Mouse (Mus musculus) midbrain, postnatal 0 days (tissue): ENCODE results near the gene Sap30l. TPM values are rescaled to one million over a fixed set of nuclear protein-coding genes. Genes with fewer than 3 reads are reported as not detected.

Experiments
- ATAC-seq: fragments of 200-750 bp; cut with Nextera tagmentation; 2 replicates; pipeline ENCODE4 v1.8.0; 2017; ENCODE audit warnings: moderate number of reproducible peaks, mild to moderate bottlenecking, moderate TSS enrichment, moderate library complexity; ENCODE audit not compliant: low FRiP score
- DNase-seq: peaks from one replicate; pipeline ENCODE4 v3.0.0-alpha.2; 2015; ENCODE audit warnings: low spot score
- H3K27ac ChIP-seq: fragments of 300-500 bp; sonication (generic); 2 replicates; pipeline ENCODE4 v1.5.1; 2014; ENCODE audit warnings: low read depth, mild to moderate bottlenecking, low read length, mixed read lengths
- H3K27me3 ChIP-seq: fragments of 300-500 bp; sonication (generic); 2 replicates; pipeline ENCODE4 v1.6.1; 2014; ENCODE audit warnings: low read length, control low read depth, mixed read lengths; ENCODE audit not compliant: insufficient read depth
- H3K36me3 ChIP-seq: fragments of 300-500 bp; sonication (generic); 2 replicates; pipeline ENCODE4 v1.6.1; 2014; ENCODE audit warnings: low read length, control low read depth, mixed read lengths; ENCODE audit not compliant: insufficient read depth
- H3K4me1 ChIP-seq: fragments of 300-500 bp; sonication (generic); 2 replicates; pipeline ENCODE4 v1.6.1; 2014; ENCODE audit warnings: mild to moderate bottlenecking, control low read depth, antibody characterized with exemption, low read length, mixed read lengths; ENCODE audit not compliant: insufficient read depth
- H3K4me2 ChIP-seq: fragments of 300-500 bp; sonication (generic); 2 replicates; pipeline ENCODE4 v1.6.1; 2014; ENCODE audit warnings: low read depth, mild to moderate bottlenecking, low read length, mixed read lengths; ENCODE audit not compliant: poor library complexity, severe bottlenecking
- H3K4me3 ChIP-seq: fragments of 300-500 bp; sonication (generic); 2 replicates; pipeline ENCODE4 v1.5.1; 2014; ENCODE audit warnings: low read depth, mild to moderate bottlenecking, low read length, moderate library complexity
- H3K9ac ChIP-seq: fragments of 300-500 bp; sonication (generic); replicated peaks from 2 replicates; pipeline ENCODE4 v1.6.1; 2014; ENCODE audit warnings: mild to moderate bottlenecking, low read length, moderate library complexity, mixed read lengths; ENCODE audit not compliant: poor library complexity, severe bottlenecking
- H3K9me3 ChIP-seq: fragments of 300-500 bp; sonication (generic); 2 replicates; pipeline ENCODE4 v1.6.1; 2016; ENCODE audit warnings: low read length, control low read depth
- CTCF ChIP-seq: IDR thresholded peaks from 2 replicates; pipeline ENCODE4 v1.5.1; 2016; ENCODE audit warnings: antibody characterized with exemption, mild to moderate bottlenecking
- WGBS: fragments of 180-500 bp; shearing (Covaris S2); extraction: QIAGEN DNeasy Blood & Tissue Kit; methylation state at CpG from one replicate; pipeline ENCODE4 v1.1.7; 2014; 5-methylcytosine and 5-hydroxymethylcytosine counted together
- polyA plus RNA-seq: library from polyadenylated mRNA; unstranded; fragments of >200 nt; fragmentation: Nextera tagmentation; extraction: Ambion mirVana; gene quantifications from 2 replicates; pipeline ENCODE4 v1.2.1, GENCODE M21; 2015
- total RNA-seq: library from RNA; depleted of rRNA; stranded (reverse); fragments of >200 nt; gene quantifications from 2 replicates; pipeline ENCODE4 v1.2.3, GENCODE M21; 2014

Sap30l gene
- total and polyA plus RNA-seq, 2 experiments from 2014 or later, result 11.6 to 35.1 TPM

DNA sequence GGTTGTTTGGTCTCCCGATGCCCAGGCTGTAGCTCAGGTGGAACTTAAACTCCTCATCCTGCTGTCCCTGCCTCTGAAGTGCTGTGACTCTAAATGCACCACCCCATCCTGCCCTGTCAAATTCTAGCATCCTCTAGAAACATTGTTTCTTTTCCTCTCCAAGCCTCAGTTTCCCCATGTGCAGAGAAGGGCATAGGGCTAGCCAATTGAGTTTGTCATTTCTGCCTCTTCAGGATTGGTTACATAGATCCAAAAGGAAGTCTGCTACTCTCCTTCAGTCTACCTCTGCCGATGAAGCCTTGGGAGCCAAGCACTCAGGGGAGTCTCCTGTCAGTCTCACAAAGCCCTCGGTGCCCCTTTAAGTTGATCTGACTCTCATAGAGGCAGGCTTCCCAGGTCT is 34.5 kb downstream of the Sap30l start:
- no peak overlapping the region for H3K27ac ChIP-seq
- no peak for ATAC-seq

DNA sequence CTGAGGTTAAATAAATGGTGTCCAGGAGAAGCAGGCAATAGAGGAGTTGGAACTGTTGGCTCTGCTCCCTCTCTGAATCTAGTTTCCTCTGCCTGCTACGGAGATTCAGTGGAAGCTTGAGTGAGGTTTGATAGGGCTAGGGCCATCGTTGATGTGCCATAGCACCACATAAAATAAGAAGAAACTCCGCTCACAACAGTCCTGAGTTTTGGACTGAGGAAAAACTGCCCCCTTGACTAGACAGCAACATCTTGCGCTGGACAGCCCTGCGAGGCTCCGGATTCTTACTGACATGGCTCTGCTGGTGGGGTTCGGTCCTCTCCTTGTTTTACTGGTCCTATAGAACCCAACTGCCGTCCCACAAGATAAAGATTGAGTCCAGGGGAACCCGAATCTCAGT is 35.0 kb downstream of the Sap30l start:
- Histone ChIP-seq H3K27me3 (peaks cover 61% of the 10 kb centered on the region), H3K9ac (no peak overlapping the region), H3K27ac (no peak overlapping the region), H3K4me2 (no peak overlapping the region), H3K9me3 (no peaks in the 10 kb centered on the region), H3K4me3 (no peak overlapping the region), H3K36me3 (no peaks in the 10 kb centered on the region), H3K4me1 (peaks cover 3% of the 10 kb centered on the region; the same call in 1 of the 2 replicates)
- DNase-seq (no peak), ATAC-seq (no peak)
- 9% methylated on average over 9 of the region's 9 CpGs for WGBS
- TF ChIP-seq CTCF, result no peak

More for the DNA sequence above, 34.5 kb downstream of the Sap30l start:
- TF ChIP-seq CTCF, result no peak
- H3K9ac ChIP-seq, result no peak overlapping the region
- H3K9me3 ChIP-seq, result no peaks in the 10 kb centered on the region
- no peak overlapping the region for H3K4me3 ChIP-seq
- WGBS, result 7% methylated on average over 3 of the region's 3 CpGs
- DNase-seq, result no peak
- H3K36me3 ChIP-seq, result no peaks in the 10 kb centered on the region
- H3K27me3 ChIP-seq, result peaks cover 64% of the 10 kb centered on the region
- H3K4me1 ChIP-seq, result peaks cover 3% of the 10 kb centered on the region; the same call in 1 of the 2 replicates
- no peak overlapping the region for H3K4me2 ChIP-seq

GRCm38 (mm10) chr11:57836872-57837680 is 35.6 kb downstream of the Sap30l start:
- 2% methylated on average over 38 of the region's 38 CpGs for WGBS
- Histone ChIP-seq H3K27me3 (peaks cover 54% of the 10 kb centered on the region), H3K4me3 (0 out of 2 replicates have a peak overlapping the region, but pooled peaks have one; percentile 7), H3K4me2 (no peak overlapping the region), H3K27ac (no peak overlapping the region), H3K4me1 (peaks cover 3% of the 10 kb centered on the region; the same call in 1 of the 2 replicates), H3K9me3 (no peaks in the 10 kb centered on the region), H3K9ac (no peak overlapping the region), H3K36me3 (no peaks in the 10 kb centered on the region)
- TF ChIP-seq CTCF, result no peak
- DNase-seq (no peak), ATAC-seq (no peak)

- Histone ChIP-seq H3K9ac (no peak overlapping the region), H3K4me2 (no peak overlapping the region), H3K36me3 (no peaks in the 10 kb centered on the region), H3K27ac (no peak overlapping the region), H3K9me3 (no peaks in the 10 kb centered on the region), H3K4me3 (no peak overlapping the region), H3K27me3 (peaks cover 50% of the 10 kb centered on the region), H3K4me1 (peaks cover 3% of the 10 kb centered on the region; the same call in 1 of the 2 replicates)
- no peak for DNase-seq
- TF ChIP-seq CTCF, result no peak
- WGBS, result 8% methylated on average over 22 of the region's 22 CpGs
- no peak for ATAC-seq
These were observed 36.6 kb downstream of the Sap30l start for GRCm38 (mm10) chr11:57837861-57838680.

DNA sequence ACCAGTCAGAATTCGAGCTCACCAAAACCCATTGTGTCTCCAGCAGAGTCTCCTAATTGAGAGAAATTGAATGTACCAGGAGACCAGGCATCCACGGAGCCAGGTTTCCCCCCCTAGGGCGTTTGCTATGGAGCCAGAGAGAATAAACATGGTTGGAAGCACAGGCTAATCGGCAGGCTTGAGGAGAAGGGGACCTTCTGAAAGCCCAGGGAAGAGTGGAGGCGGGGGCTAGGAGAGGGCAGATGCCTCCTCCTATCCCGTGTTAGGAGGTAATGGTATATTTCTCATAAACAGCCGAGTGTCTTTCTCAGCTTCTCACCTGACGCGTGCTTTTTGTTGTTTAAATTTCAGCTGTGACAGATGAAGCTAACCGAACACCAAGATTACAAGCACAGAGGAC is 39.5 kb downstream of the Sap30l start:
- H3K4me1 ChIP-seq, result peaks cover 3% of the 10 kb centered on the region; the same call in 1 of the 2 replicates
- 18% methylated on average over 10 of the region's 10 CpGs for WGBS
- H3K9ac ChIP-seq, result no peak overlapping the region
- DNase-seq, result no peak
- H3K4me2 ChIP-seq, result no peak overlapping the region
- no peaks in the 10 kb centered on the region for H3K36me3 ChIP-seq
- peaks cover 23% of the 10 kb centered on the region for H3K27me3 ChIP-seq
- no peak overlapping the region for H3K27ac ChIP-seq
- no peak for ATAC-seq
- no peaks in the 10 kb centered on the region for H3K9me3 ChIP-seq
- H3K4me3 ChIP-seq, result no peak overlapping the region
- TF ChIP-seq CTCF, result no peak
